Mouse (Mus musculus) intestine, embryonic 15.5 days (tissue): Measurements from ENCODE around the gene Uqcrfs1. TPM values are rescaled to one million over a fixed set of nuclear protein-coding genes. Genes with fewer than 3 reads are reported as not detected.

Experiments
- ATAC-seq: fragments of 200-750 bp; cut with Nextera tagmentation; 2 replicates; pipeline ENCODE4 v1.8.0; 2017; ENCODE audit warnings: moderate TSS enrichment, moderate library complexity
- H3K27ac ChIP-seq: fragments of 300-500 bp; sonication (generic); 2 replicates; pipeline ENCODE4 v1.5.1; 2015; ENCODE audit warnings: mild to moderate bottlenecking, inconsistent platforms
- H3K27me3 ChIP-seq: fragments of 300-500 bp; sonication (generic); replicated peaks from 2 replicates; pipeline ENCODE4 v1.6.1; 2015; ENCODE audit warnings: inconsistent platforms
- H3K36me3 ChIP-seq: fragments of 300-500 bp; sonication (generic); 2 replicates; pipeline ENCODE4 v1.6.1; 2015; ENCODE audit warnings: inconsistent platforms
- H3K4me1 ChIP-seq: fragments of 300-500 bp; sonication (generic); replicated peaks from 2 replicates; pipeline ENCODE4 v1.6.1; 2015; ENCODE audit warnings: inconsistent platforms
- H3K4me2 ChIP-seq: fragments of 300-500 bp; sonication (generic); replicated peaks from 2 replicates; pipeline ENCODE4 v1.6.1; 2015; ENCODE audit warnings: mild to moderate bottlenecking, inconsistent platforms
- H3K4me3 ChIP-seq: fragments of 300-500 bp; sonication (generic); replicated peaks from 2 replicates; pipeline ENCODE4 v1.5.1; 2015; ENCODE audit warnings: inconsistent platforms
- H3K9ac ChIP-seq: fragments of 300-500 bp; sonication (generic); 2 replicates; pipeline ENCODE4 v1.6.1; 2015; ENCODE audit warnings: inconsistent platforms
- H3K9me3 ChIP-seq: fragments of 300-500 bp; sonication (generic); 2 replicates; pipeline ENCODE4 v1.6.1; 2016; ENCODE audit warnings: inconsistent platforms
- WGBS: fragments of 180-500 bp; shearing (Covaris S2); methylation state at CpG from one replicate; pipeline ENCODE4 v1.1.7; 2015; 5-methylcytosine and 5-hydroxymethylcytosine counted together
- polyA plus RNA-seq: library from polyadenylated mRNA; unstranded; fragments of >200 nt; fragmentation: Nextera tagmentation; extraction: Ambion mirVana; gene quantifications from 2 replicates; pipeline ENCODE4 v1.2.1, GENCODE M21; 2015

Gene Uqcrfs1
- polyA plus RNA-seq, 1 experiment from 2014 or later, result 366 TPM

DNA sequence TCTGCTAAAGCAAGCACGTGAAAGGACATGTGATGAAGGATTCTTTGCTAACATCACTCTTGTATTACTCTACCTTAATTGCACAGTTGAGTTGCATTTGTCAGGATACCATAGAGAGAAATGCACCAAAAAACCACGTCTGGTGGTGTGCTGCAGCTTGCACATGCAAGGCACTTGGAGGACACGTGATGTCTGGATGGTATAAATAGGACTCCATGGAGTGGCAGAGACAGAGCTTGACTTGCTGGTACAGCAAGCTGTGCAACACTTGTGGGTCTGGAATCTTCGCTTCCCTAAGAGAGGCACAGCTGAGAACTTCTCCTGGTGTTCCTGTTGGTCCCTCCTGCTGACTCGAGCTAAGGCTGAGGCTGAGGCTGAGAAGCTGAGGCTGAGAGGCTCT is 4.2 kb upstream of the Uqcrfs1 start:
- no peaks in the 10 kb centered on the region for H3K27me3 ChIP-seq
- WGBS, result 73% methylated on average over 5 of the region's 5 CpGs
- H3K9ac ChIP-seq, result no peak overlapping the region
- ATAC-seq, result no peak
- H3K27ac ChIP-seq, result no peak overlapping the region
- no peaks in the 10 kb centered on the region for H3K9me3 ChIP-seq
- H3K36me3 ChIP-seq, result no peaks in the 10 kb centered on the region
- no peaks in the 10 kb centered on the region for H3K4me1 ChIP-seq
- H3K4me3 ChIP-seq, result no peak overlapping the region
- no peak overlapping the region for H3K4me2 ChIP-seq

DNA sequence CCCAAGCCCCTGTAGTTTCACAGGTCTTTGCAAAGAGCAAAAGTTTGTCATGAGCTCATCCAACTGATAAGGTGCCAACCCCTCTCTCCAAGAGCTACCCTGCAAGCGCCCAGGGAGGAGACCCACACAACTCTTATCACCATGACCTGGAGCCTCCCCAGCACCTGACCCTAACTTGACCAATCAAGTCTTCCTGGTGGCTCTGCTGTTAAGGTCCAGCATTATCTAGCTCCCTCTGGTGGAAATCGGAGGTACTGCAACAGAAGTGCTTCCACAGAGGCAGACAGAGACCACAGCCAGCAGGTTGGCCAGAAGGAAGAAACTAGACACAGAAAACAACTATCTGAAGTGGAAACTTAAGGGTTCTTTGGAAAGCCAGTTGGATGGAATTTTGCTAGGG is 3.7 kb upstream of the Uqcrfs1 start:
- H3K4me3 ChIP-seq, result no peak overlapping the region
- no peak overlapping the region for H3K4me2 ChIP-seq
- H3K36me3 ChIP-seq, result no peaks in the 10 kb centered on the region
- no peaks in the 10 kb centered on the region for H3K9me3 ChIP-seq
- no peak overlapping the region for H3K27ac ChIP-seq
- no peaks in the 10 kb centered on the region for H3K27me3 ChIP-seq
- ATAC-seq, result no peak
- WGBS, result 20% methylated on average over 2 of the region's 2 CpGs
- no peak overlapping the region for H3K9ac ChIP-seq
- peaks cover under 1% of the 10 kb centered on the region; the same call in 1 of the 2 replicates for H3K4me1 ChIP-seq

DNA sequence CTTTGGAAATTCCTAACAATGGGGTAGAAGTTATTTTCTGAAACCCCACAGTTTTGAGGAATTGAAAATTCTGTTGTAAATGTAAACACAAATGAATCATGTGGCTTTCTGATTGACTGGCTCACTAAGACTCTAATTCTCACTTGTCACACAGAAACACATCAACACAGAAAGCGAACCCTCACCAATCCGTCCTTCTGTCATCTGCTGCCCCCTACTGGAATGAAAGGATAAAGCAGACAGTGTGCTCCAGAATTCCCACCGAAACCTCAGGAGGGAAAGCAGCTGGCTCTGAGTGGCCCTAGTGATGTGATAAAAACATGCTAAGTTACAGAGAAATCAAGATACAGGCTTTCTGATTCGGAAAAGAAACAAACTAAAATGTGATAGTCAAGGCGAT is 14.4 kb downstream of the Uqcrfs1 start:
- Histone ChIP-seq H3K27ac (no peak overlapping the region), H3K36me3 (no peaks in the 10 kb centered on the region), H3K4me3 (no peak overlapping the region), H3K27me3 (no peaks in the 10 kb centered on the region), H3K4me2 (no peak overlapping the region), H3K9ac (no peak overlapping the region), H3K9me3 (no peaks in the 10 kb centered on the region), H3K4me1 (no peaks in the 10 kb centered on the region)
- WGBS, result 8% methylated on average over 5 of the region's 5 CpGs
- peak; percentile 55; the same call in 1 of the 2 replicates for ATAC-seq

DNA sequence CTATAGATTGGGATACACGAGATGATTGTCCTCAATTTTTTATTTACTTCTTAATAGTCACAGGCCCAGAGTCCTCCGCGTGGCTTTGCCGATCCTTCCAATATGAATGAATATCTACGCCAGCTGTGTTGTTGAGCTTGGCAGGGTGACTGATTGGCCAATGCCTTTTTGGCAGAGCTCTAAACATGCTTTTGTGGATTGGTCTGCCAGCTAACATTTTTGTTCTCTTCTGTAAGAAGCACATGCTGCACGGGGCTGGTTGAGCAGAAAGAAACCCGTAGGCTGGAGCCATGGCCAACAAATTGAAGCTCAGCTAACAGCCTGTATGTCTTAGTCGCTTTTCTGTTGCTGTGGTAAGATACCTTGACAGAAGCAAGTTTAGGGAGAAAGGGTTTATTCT is 20.2 kb downstream of the Uqcrfs1 start:
- 92% methylated on average over 8 of the region's 8 CpGs for WGBS
- H3K36me3 ChIP-seq, result no peaks in the 10 kb centered on the region
- no peaks in the 10 kb centered on the region for H3K9me3 ChIP-seq
- H3K4me1 ChIP-seq, result no peaks in the 10 kb centered on the region
- ATAC-seq, result no peak
- no peak overlapping the region for H3K27ac ChIP-seq
- H3K9ac ChIP-seq, result no peak overlapping the region
- no peaks in the 10 kb centered on the region for H3K27me3 ChIP-seq
- no peak overlapping the region for H3K4me2 ChIP-seq
- H3K4me3 ChIP-seq, result no peak overlapping the region

DNA sequence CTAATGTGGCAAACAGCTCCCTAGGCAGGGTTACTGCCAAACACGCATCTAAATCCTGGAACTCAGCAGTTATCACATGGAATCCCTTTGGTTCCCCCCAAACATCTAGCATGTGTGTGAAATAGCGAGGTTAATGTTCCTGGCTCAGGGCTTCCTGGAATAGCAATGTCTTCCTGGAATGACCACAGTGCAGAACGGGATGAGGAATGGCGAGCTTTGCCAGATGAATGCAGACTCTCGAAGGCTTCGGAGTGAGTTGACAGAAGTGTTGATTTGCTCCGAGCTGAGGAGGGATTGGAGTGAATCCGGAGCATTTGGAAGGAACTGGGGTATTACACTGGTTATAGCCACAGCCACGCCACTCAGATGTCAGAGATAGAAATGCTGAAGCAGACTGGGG is 21.2 kb downstream of the Uqcrfs1 start:
- ATAC-seq, result no peak
- Histone ChIP-seq H3K4me1 (no peaks in the 10 kb centered on the region), H3K9me3 (no peaks in the 10 kb centered on the region), H3K4me2 (no peak overlapping the region), H3K27ac (no peak overlapping the region), H3K4me3 (no peak overlapping the region), H3K27me3 (no peaks in the 10 kb centered on the region), H3K36me3 (no peaks in the 10 kb centered on the region), H3K9ac (no peak overlapping the region)
- WGBS, result 84% methylated on average over 9 of the region's 9 CpGs

DNA sequence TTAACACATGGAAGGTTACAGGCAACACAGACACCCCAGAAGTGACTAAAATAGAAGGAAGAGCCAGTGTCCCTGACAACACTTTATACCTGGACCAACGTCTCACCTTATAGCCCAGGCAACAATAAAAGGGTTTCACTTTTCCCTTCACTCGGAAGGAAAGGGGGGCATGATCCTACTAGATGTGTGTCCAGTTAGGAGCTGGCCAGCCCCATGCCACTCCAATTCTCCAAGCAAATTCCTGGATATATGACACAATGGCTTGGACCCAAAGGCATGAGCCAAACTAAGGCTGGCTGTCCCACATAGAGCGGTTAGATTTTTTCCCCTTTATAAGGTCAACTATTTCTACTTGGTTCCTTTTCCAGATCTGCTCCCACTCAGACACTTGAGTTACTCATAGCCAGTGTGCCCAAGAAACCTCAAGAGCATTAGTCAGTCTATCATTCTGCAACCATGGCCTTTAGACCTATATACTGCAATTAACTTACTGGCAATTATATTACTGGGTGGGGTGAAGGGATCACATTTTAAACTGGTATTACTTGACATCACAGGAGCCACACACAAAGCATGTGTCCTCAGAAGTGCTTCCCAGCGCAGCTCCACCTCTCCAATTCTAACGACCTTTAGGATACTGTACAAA is 21.8 kb downstream of the Uqcrfs1 start:
- no peaks in the 10 kb centered on the region for H3K9me3 ChIP-seq
- WGBS, result 92% methylated on average over 5 of the region's 5 CpGs
- no peak overlapping the region for H3K4me2 ChIP-seq
- H3K4me3 ChIP-seq, result no peak overlapping the region
- no peaks in the 10 kb centered on the region for H3K27me3 ChIP-seq
- H3K9ac ChIP-seq, result no peak overlapping the region
- ATAC-seq, result peak; percentile 53
- no peaks in the 10 kb centered on the region for H3K4me1 ChIP-seq
- H3K27ac ChIP-seq, result no peak overlapping the region
- H3K36me3 ChIP-seq, result no peaks in the 10 kb centered on the region

DNA sequence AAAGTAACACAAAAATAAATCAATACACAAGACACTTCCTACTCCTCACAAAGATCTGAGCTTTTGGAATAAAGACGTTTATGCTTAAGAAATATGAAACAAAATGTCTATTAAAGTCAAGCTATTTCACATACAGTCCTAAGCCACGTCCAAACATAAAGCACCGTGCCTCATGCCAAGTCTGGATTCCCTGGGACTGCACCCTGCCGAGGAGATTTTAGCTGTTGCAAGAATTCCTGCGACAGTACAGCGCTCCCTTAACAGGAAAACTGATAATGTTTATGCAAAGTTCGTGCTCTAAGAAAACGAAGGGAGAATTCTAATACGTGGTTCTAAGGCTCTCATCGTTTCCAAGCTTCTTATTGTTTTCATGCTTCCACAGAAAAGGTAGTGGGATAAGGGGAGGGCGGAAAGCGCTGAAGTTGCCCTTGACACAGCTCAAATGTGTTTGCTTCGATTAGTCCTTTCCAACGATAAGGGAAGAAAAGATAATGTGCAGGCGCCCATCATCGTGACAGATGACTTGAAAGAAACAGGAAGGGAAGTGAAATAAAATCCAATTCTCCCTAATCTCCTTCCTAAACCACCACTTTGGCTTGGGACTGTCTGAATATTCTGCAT is 23.8 kb downstream of the Uqcrfs1 start:
- WGBS, result 52% methylated on average over 16 of the region's 16 CpGs
- Histone ChIP-seq H3K27ac (no peak overlapping the region), H3K4me2 (peak overlapping the region; percentile 33; the same call in 1 of the 2 replicates), H3K4me1 (no peaks in the 10 kb centered on the region), H3K4me3 (no peak overlapping the region), H3K27me3 (no peaks in the 10 kb centered on the region), H3K36me3 (no peaks in the 10 kb centered on the region), H3K9ac (no peak overlapping the region), H3K9me3 (no peaks in the 10 kb centered on the region)
- ATAC-seq, result no peak

DNA sequence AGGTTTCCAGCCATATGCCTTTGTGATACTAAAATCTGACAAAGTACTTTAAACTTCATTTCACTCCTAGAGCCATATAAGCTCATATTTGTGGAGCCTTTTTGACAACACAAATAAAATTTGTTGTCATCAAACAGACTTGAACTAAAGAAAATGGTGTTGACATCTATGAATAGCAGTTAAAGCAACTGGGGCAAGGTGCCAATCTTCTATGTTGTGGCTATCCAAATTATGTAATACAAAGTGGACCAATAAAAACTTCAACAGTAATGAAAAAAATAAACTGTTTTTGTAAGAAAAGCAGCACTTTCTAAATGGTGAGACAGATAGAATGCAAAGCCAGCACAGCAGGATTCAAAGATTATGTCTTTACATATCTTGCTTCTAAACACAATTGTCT is 27.0 kb downstream of the Uqcrfs1 start:
- Histone ChIP-seq H3K4me2 (no peak overlapping the region), H3K9me3 (no peaks in the 10 kb centered on the region), H3K27me3 (no peaks in the 10 kb centered on the region), H3K4me3 (no peak overlapping the region), H3K9ac (no peak overlapping the region), H3K4me1 (no peaks in the 10 kb centered on the region), H3K36me3 (no peaks in the 10 kb centered on the region), H3K27ac (no peak overlapping the region)
- no peak for ATAC-seq

DNA sequence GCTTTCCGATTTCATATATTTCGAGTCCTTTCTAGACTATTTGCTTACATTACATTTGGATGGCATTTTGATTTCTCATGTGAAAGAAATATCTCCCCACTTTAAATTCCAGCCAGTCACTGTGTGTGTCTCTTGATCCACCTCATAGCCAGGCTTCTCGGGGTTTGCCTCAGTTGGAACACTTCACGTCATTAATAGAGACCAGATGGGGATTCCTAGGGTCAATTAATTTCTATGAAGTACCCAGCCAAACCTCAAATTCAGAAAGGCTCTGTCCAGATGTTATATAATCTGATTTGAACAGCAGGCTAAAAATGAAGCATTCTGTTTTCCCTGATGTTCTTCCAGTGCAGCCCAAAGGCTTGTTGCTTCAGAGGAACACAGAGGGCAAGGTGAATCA is 37.5 kb downstream of the Uqcrfs1 start:
- H3K9me3 ChIP-seq, result no peaks in the 10 kb centered on the region

DNA sequence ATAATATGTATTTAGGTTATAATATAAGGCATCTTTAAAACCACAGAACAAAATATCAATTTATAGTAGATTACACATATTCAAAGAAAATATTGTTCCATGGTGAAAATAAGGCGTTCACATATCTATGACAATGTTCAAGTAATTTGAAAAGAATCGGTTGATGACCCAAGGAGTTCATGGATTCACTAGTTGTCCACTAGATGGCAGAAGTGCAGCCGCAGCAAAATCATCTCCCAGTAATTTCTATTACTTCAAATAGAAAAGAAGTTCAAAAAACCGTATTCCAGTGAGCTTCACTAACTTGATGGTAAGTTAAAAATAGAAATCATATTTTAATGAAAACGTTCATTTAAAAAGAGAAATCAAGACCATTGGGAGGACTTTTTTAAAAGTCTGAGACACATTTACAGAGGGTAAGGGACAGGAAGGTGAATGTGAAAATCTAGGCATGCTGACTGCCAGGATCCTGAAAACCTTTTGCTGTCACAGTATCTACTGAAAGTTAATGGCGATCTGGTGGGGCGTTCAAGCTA is 43.2 kb downstream of the Uqcrfs1 start:
- Histone ChIP-seq H3K4me2 (no peak overlapping the region), H3K9ac (no peak overlapping the region), H3K27ac (no peak overlapping the region), H3K36me3 (no peaks in the 10 kb centered on the region), H3K9me3 (no peaks in the 10 kb centered on the region), H3K4me3 (no peak overlapping the region), H3K4me1 (no peaks in the 10 kb centered on the region), H3K27me3 (no peaks in the 10 kb centered on the region)
- ATAC-seq, result no peak
- WGBS, result 35% methylated on average over 7 of the region's 7 CpGs

More for the DNA sequence above, 37.5 kb downstream of the Uqcrfs1 start:
- Histone ChIP-seq H3K36me3 (no peaks in the 10 kb centered on the region), H3K9ac (no peak overlapping the region), H3K27ac (no peak overlapping the region), H3K4me3 (no peak overlapping the region), H3K4me2 (no peak overlapping the region), H3K4me1 (no peaks in the 10 kb centered on the region), H3K27me3 (no peaks in the 10 kb centered on the region)
- ATAC-seq, result no peak
- 77% methylated on average over 4 of the region's 4 CpGs for WGBS

Other genes starting within 250 kb of the Uqcrfs1 start
- gene Agtr1a, start 208.9 kb downstream of the Uqcrfs1 start, polyA plus RNA-seq, result 2.3 and 2.4 TPM in 2 replicates
- gene Dusp22, start 114.6 kb upstream of the Uqcrfs1 start, polyA plus RNA-seq, result 16.8 and 17.0 TPM in 2 replicates
- 0.11 and 0.18 TPM in 2 replicates for gene Irf4, start 203.9 kb upstream of the Uqcrfs1 start, polyA plus RNA-seq